Mouse (Mus musculus) cerebellum, postnatal 36 days (tissue): Measurements from ENCODE around the gene Tgfbr2.
"Not testable (repeated sequence)": the region's sequence is repeated elsewhere in the genome, so short reads cannot be mapped to it uniquely, and the experiment has no call there.

ENCODE experiments used
- DNase-seq, 2 experiments: peaks; one replicate each; pipeline ENCODE4 v3.0.0; 2021 to 2022; ENCODE audit warnings: mixed read lengths in 2 of 2

Gene Tgfbr2

DNA sequence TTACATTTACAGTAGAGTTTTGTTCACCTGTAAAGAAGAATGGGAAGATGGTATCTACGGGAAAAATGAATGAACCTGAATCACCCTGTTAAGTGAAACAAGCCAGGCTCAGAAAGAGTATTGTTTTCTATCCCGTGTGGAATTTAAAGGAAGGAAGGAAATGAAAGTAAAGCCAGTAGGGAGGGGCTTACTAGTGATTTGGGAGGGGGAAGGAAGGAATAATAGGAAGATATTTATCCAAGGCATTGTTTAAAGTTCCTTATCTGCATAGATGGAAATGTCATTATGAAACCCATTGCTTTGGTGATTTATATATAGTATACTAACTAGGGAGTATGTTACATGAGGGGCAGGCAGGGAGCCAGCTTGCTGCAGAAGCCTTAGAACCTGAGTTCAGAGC, 66.4 kb downstream of the Tgfbr2 start:
- no peak for DNase-seq

DNA sequence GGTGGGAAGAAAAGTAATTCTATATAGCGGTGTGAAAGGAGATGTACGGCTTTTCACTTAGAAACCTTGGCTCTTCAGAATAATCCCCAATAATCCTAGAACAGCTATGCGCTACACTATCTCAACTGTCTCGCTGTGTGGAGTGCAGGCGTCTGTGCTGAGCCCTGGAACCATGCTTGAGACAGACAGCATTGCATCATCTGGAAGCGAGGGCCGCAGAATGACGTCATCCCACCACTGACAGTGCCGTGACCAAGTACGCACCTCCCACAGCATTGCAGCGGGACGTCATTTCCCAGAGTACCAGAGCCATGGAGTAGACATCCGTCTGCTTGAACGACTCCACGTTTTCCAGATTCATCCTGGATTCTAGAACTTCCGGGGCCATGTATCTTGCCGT, 70.4 kb downstream of the Tgfbr2 start:
- no peak for DNase-seq

DNA sequence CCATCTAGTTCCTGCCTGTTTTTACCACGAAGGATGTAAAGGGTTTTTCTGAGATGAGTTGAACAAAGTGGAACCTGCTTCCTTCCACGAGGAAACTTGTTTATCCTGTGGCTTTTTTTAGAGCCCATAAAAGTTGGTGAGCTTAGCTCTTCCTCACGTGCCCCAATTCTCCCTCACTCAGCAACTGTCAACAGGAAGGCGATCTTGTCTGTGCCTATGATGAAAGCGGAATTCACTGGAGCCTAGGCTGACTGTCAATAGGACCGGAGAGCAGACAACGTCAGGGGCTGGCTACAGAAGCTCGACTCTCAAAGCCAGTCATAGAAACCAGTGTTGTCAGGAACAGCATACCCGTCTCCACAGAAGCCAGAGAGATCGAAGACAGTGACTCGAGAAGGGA, 73.3 kb downstream of the Tgfbr2 start:
- no peak for DNase-seq

DNA sequence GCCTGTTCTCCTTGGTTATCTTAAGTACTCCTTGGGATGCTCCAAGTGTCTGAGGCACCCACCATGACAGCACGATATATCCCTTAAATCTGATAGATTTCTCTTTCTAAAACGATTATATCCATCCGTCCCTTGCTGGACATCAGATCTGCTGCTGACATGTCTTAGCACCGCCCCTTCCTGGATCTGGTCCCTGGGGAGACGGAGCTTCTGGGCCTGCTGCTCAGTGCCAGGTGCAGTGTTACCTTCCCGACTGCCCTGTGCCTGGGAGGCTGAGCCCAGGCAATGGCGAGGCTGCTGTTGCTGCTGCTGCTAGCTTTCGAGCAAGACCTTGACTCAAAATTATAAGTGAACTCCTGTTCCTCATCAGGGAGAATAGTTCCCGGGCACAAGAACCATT, 75.1 kb downstream of the Tgfbr2 start:
- DNase-seq: no peak

DNA sequence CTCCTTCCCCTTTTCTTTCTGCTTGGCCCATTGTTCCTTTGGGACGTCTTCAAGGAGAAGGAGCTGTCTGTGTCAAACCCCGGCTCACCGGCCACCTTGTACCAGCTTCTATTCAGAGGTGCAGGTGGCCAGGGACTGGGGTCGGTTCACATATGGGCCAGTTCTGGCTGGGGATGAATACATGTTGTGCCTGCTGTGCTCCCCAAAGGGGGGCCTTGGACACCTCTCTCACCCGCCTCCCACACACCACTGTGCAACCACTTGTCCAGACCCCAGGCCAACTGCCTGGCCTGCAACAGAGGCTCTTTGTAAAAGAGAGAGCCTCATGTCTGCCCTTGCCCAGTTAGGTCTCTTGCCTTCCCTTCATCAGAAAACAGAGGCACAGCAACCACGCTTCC, 75.6 kb downstream of the Tgfbr2 start:
- no peak for DNase-seq

DNA sequence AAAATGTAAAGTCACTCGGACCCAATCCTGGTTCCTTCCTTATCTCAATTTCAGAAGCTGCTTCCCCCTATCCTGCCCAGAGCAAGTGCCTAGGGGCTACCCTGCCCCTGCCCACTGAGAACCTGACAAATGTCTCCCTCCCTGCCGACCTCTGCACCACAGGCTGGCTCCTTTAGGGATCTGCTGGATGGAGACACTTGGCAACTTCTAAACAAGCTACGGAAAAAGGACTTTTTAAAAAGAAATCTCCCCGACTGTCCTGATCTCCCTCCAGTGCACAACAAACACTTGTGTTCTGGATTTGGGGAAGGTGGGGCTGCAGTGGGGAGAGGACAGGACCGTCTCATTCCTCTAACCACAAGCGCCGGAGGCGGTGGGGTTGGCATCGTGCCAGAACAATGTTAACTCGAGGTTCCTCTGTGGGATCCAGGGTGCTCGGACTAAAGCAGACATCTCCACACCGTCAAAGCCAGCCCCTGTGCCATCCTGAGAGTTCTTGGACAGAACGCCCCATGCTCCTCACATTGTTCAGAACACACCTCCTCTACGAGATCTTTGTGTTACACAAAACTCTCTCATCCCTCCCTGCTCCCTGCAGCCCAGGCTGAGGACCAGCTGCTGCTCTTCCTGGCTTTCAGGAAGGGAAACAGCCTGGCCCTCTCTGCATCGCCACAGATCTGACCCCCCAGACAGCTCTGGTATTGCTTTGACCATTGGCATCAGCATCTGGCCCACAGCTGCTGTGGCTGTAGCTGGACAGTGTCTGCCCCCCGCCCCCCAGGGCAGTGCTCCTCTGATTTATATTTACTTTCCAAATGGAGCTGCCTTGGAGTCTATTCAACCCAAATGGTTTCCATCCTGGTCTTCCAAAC, 76.2 kb downstream of the Tgfbr2 start:
- DNase-seq: peak; percentile 9 to 15

DNA sequence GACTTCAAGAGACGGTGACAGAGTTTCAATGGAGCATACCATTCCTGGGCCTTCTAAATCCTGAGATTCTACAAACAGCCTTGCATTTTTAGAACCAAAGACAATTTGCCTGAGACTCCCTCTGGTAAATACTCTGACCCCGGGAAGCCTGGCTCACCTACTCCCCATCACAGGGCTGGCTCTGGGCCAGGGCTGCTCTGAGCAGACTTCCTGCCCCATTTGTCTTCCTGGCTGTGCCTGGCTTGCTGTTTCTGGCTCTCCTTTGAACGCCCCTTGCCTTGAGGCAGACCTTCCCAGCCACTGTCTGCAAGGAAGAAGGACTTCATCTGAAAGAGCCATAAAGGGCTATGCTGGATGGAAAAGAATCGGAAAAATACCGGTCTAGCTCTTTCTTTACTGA, 83.2 kb downstream of the Tgfbr2 start:
- DNase-seq: peak in 1 of 2 experiments; percentile 26

DNA sequence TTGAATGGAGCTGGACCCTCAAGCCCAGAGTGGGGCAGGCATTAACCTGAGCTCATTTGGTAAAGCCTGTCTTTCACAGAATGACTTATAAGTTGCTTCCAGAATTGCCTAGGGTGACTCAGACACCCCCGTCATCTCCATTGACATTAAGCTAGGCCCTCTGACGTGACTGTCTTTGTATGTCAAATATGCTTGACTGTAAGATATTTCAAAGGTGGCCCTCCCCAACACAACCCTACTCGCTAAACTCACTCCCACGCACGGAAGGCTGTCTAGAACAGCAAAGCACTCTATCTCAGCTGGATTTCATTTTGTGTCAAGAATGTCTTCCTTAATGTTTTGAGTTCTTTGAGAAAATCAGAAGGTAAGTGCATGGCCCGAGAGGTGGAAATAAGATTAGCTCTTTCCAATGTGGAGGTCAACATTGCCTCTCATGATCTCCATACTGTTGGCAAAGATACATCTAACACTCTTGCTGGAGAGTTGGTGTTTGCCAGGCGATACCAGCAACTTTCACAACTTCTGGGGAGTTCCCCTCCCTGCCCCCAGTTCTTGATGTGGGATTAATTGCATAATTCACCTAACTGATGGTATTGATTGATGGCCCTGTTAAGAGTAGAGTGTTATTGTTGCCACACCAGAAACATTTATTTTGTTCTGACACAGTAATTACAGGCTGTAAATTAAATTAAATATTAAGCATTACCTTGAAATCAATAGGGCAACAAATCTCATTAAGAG, 83.9 kb downstream of the Tgfbr2 start:
- no peak for DNase-seq

DNA sequence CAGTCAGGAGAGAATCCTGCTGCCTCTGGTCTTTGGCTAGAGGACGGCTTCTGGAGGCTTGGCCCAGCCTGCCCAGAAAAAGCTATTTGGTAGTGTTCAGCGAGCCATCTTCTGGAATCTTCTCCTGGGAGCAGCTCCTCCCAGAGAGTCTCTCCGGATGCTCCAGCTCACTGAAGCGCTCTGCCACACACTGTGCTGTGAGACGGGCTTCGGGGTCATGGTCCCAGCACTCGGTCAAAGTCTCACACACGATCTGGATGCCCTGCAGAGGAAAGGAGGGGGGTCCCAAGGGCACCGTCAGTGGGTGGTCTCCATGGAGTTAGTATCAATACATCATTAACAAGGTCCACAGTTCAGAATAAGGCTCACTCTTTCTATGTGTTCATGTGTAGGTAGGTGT, 84.9 kb downstream of the Tgfbr2 start:
- DNase-seq: no peak

DNA sequence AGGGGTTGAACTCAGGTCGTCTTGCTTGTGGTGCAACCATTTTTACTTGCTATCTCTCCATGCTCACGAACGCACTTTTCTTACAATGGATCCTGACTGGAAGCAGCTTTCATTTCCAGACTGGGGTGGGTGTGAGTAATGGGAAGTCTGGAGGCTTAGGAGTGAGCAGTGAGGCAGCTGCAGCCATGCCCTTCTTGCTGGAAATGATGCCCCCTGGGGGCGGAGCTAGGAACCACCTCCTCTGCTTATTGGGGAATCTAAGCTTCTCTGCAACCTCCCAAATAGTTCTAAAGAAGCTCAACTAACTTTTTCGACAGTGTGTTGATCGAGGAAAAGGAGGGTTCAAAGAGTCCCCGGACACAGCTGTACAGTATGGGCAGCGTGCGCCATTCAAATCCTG, 86.2 kb downstream of the Tgfbr2 start:
- DNase-seq: no peak

DNA sequence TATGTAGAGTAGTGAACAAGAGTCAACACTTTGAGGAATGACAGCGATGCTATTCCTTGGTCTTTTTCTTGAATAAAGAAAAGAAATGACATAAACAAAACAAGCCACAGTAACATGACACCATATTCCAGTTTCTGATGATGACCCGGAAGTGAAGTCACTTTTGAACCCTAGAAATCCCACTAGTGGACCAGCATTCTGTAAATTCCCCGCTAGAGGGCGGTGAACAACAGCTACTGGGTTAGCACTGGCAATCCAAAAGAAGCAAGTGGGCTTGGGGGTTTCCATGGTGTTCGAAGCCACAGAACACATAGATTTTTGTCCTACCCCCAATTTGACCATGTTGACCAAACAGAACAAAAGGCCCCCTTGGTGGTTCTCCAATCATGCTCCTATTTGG, 87.3 kb downstream of the Tgfbr2 start:
- peak; percentile 14 to 21 for DNase-seq

DNA sequence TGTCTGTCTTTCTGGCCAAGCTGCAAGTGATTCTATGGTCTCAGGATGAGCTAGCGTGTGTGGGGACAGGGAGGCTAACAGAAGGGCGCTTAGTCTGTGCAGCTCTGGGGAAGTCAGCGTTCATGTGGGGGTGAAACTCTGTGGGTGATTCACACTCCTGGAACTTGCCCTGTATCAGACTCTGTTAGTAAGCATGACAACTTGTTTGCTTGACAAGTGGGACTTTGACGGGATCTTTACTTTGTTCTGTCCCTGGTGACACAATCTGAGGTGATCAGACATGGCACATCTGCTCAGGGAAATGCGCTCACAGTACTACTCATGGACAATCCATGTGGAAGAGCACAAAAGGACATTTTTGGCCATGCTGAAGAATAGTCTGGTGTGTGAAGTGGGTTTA, 87.9 kb downstream of the Tgfbr2 start:
- DNase-seq: no peak

DNA sequence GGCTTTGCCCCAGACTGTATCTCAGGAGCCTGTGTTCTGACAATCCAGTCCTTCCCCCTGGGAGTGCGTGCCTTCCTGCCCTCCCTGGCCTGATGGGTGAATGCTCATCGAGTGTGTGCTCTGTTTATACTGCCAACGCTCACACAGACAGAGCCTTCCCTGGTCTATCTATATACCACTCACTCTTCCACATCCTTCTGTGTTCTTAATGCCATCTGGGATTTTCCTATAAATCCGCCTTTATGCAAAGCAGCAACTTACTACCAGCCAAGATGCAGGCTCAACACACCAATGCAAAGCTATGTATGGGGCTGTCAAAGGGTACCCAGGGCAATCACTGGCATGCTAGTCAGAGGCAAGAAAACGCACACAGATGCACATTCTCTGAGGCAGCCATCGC, 89.2 kb downstream of the Tgfbr2 start:
- no peak for DNase-seq

DNA sequence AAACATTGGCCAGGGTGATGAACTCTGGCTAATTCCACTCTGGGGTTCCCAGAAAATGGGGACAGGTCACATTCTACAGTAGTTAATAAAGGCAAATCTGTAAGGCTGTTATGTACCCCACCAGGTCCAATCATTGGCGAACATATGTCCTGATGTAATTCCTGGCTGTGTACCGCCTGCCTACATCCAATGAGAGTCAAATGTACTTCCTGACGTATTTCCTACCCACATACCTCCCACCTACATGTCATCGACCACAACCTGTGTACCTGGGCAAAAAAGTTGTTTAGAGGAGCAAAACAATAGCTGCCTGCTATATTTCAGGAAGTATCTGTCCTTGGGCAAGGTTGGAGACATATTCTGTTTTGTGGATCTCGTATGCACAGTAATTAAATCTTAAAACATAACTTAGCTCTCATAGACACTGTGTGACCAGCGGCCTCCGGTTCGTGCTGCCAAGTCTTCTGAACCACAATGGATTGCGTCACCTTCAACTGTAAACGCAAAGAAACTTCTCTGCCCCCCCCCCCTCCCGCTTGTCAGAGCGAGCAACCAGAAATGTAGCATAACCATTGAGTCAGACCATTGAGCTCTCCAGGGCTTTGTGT, 90.7 kb downstream of the Tgfbr2 start:
- DNase-seq: no peak

DNA sequence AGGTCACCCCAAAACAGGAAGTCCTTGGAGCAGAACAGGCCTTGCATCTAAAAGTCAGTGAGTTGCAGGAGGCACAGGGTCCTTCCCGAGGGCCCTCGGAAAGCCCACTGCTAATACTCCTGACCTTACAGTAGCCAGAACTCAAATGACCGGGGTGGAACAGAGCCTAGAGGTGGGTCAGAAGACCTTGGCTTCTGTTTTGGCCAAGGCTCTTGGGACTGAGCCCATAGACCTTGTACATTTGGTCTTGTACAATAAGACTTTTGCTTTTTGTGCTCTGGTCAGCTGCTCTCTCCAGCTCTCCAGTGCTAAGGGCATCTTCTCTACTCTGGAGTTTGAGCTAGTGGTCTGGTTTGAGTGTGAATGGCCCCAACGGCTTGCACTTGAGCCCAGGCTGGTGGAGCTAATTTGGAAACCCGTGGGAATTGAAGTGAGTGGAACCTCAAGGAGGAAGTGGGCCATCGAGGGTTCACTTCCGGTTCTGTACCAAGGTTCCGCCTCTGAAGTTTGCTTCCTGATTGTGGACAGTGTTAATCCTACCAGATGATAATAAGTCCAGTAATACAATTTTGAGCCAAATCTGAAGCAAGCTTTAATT, 91.3 kb downstream of the Tgfbr2 start:
- DNase-seq: no peak

DNA sequence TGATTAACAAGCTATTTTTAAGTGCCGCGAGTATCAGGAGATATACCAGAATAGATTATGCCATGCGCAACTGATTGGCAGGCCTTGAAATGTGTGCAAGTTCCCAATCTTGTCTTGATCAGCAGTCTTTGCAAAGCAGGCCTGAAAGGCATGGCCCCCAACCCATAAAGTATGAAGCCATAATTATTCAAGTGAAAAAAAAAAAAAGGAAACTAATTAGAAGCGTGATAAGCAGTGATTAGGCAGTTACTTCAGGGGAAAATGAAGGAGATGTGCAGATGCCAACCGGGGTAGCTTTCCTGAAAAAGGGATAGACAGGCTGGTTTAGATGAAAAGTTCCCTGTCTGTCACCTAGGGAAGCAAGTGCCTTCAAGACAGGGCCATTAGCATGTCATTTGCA, 91.9 kb downstream of the Tgfbr2 start:
- DNase-seq: no peak

DNA sequence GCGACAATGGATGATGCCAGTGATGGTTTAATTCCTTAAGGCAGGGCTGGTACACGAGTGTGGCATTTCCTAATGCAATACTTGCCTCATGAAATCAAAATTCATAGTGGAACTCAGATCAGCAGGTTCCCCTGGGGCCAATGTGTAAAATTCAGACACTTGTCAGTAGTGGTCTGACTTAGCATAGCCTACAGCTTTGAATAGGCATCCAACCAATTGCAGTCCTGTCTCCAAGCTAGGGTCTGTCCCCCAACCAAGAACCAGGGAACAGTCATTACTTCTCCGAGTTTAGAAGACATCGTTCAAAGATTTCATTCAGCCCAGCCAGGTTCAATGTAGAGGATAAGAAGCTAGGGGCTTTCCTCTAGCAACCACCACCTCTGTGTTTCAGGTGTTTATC, 93.4 kb downstream of the Tgfbr2 start:
- no peak for DNase-seq

DNA sequence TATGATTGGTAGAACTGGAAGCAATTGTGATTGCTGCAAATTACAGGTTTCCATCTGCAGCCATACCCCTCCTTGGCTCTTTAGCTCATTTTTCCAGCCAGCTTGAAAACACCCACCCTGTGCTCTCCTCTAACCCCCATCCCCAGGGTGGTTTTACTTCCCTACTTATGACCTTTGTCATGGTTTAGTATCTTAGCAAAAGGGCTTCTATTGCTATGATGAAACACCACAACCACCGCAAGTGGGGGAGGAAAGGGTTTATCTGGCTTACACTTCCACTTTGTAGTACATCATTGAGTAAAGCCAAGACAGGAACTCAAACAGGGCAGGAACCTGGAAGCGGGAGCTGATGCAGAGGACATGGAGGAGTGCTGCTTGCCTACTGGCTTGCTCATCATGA, 97.7 kb downstream of the Tgfbr2 start:
- DNase-seq: no peak

DNA sequence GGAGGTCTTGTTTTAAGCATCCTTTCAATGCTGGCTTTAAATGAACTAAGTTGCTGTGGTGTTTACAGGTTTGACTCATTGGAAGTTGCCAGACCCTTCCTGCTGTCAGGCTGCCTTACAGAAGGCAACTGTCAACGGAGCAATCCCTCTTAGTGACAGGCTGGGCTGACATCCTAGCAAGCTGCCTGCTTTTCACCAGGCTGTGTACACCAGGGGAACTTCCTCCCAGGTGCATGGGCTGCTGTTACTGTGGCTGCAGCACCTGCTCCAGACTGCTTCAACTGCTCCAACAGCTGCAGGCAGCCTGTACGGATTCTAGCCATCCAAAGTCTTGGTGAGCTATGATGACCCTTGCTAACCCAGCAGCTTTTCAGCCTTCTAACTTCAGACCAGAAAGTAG, 98.2 kb downstream of the Tgfbr2 start:
- DNase-seq: no peak

DNA sequence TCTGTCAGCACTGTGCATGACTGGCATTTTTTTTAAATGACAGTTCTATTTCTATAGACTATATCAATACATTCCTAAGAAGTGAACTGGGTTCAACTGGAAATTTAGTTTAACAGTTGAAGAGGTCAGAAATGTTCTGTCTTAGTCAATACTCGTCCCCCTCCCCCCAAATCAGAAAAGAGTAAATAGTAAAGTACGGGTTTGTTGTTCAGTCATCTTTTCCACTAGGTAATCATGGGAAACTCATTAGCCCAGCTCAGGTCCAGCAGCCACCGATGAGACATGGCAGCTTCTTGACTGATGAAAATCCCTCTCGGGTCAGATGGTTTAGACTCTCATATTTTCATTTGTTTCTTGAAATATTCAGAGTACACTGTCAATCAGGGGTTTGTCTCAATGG, 99.0 kb downstream of the Tgfbr2 start:
- no peak for DNase-seq

DNA sequence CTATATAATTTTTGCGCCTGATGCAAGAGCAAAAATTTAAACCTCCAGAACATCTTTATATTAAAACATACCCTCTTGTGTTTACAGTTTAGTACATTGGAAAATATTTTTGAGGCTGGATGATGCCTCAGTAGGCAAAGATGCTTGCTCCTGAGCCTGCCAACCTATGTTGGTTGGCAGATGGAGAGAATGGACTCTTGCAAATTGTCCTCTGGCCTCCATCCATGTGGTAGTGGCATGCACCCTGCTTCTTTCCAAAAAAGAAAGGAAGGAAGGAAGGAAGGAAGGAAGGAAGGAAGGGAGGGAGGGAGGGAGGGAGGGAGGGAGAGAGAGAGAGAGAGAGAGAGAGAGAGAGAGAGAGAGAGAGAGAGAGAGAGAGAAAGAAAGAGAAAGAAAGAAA, 103.6 kb downstream of the Tgfbr2 start:
- not testable (repeated sequence) for DNase-seq

DNA sequence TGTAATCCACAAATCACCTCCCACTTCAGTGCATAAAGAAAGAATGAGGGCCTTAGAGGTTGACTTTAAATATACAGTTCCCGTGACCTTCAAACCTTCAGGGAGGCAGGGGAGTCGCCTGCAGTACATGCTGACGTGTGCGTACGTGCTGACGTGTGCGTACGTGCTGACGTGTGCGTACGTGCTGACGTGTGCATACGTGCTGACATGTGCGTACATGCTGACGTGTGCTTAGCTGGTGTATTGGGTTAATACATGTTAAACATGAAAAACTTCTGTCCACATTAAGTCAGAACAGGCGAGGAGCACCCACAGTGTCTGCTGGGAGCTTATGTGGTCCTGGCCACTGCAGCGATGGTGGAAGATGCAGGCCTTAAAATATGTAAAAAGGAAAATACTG, 110.4 kb downstream of the Tgfbr2 start:
- no peak for DNase-seq

DNA sequence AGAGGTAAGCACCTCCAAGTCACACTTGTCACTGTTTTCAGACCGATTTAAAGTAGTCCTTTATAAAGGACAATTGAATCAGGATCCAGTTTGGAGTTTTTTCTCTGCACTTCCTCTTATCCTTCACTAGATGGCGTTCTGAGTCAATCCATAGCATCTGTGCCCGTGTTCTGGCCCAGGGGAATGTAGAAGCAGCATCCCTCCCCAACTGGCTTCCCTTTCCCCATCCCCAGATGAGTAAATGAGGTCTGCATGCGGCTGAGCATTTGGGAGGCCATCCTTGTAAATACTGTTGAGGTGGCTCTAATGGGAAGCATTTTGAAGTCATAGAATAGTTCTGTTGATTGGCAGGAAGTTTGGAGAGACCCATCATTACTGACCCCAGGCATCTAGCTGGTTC, 114.5 kb downstream of the Tgfbr2 start:
- no peak for DNase-seq

DNA sequence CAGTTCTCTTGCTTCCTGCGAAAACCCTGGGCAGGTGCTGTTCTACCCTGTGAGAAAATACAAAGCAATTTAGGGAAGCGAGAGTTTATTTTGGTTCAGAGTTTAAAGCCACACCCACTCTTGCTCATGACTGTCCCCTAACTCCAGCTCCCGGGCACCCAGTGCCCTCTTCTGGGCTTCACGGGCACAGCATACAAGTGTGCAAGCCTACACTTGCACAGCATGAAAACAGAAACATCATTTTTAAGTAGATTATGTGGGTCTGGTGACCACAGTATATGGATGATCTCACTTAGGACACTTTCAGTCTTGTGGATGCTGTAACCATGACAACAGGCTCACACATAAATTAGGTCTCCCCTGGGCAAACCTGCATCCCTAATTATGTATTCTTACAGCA, 116.0 kb downstream of the Tgfbr2 start:
- no peak for DNase-seq
